20 mouse cellular contexts compared by ENCODE assay signal in the genomic region with DNA sequence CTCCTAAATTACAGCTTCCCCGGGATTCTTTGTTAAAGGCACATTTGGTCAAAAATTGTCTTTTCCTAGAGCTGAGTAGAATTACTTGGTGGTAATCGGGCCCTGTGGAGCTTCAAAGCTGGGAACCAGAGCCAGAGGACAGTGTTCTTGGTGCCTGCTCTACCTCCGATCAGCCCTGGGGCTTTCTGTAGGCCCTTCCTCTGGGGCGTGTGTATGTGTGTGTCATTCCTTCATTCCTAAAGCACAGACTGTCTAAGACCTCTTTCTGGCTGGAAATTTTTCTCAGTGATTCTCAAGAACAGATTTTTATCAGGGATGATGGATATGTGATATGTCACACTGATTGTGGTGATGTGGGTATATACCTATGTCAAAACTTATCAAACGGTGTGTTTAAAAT. TPM values are rescaled to one million over a fixed set of nuclear protein-coding genes. Genes with fewer than 3 reads are reported as not detected.
DNase-seq lines count a peak whose midpoint lies in the region; ATAC-seq and TF ChIP-seq lines count a peak whose summit lies in the region.
"Had no signal": no experiment of that assay in that cellular context is flagged by ENCODE, and none has a peak within 500 bp of the region (broad histone marks: within the 10 kb centered on the region; RNA-seq: fewer than 3 reads in every experiment).

No protein-coding gene starts in this region.

- H3K4me2 ChIP-seq in heart, embryonic 13.5 days: no peak overlapping the region
- no peak overlapping the region for H3K4me2 ChIP-seq in lung, embryonic 16.5 days (ENCODE audit: low read depth, low read length)
- no peak overlapping the region for H3K4me2 ChIP-seq in embryonic facial prominence, embryonic 15.5 days (replicated peaks)
- no peak overlapping the region for H3K4me2 ChIP-seq in stomach, embryonic 14.5 days (replicated peaks; ENCODE audit: low read depth, low read length)
- H3K4me2 ChIP-seq: heart, embryonic 12.5 days; hindbrain, embryonic 12.5 days; liver, embryonic 13.5 days; neural tube, embryonic 13.5 days had no signal

- 64% methylated on average over 5 of the region's 5 CpGs for WGBS in heart, embryonic 13.5 days
- WGBS in lung, embryonic 16.5 days: 53% methylated on average over 5 of the region's 5 CpGs
- 25% methylated on average over 5 of the region's 5 CpGs for WGBS in embryonic facial prominence, embryonic 15.5 days
- 39% methylated on average over 5 of the region's 5 CpGs for WGBS in stomach, embryonic 14.5 days
- 85% methylated on average over 5 of the region's 5 CpGs for WGBS in cerebellum, adult 2 months

- no peaks in the 10 kb centered on the region for H3K27me3 ChIP-seq in heart, embryonic 13.5 days (replicated peaks)
- H3K27me3 ChIP-seq in lung, embryonic 16.5 days (ENCODE audit: control insufficient read depth, insufficient read depth, low read depth, low read length): no peaks in the 10 kb centered on the region
- H3K27me3 ChIP-seq in embryonic facial prominence, embryonic 15.5 days: no peaks in the 10 kb centered on the region
- no peaks in the 10 kb centered on the region for H3K27me3 ChIP-seq in stomach, embryonic 14.5 days (ENCODE audit: control insufficient read depth, insufficient read depth, low read length)
- no peaks in the 10 kb centered on the region for H3K27me3 ChIP-seq in cerebellum, adult 2 months (ENCODE audit: control insufficient read depth, insufficient read depth, low read length)
- H3K27me3 ChIP-seq: heart, embryonic 12.5 days; hindbrain, embryonic 12.5 days; neural tube, embryonic 13.5 days had no signal

- no peaks in the 10 kb centered on the region for H3K36me3 ChIP-seq in heart, embryonic 13.5 days
- no peaks in the 10 kb centered on the region for H3K36me3 ChIP-seq in lung, embryonic 16.5 days (ENCODE audit: control insufficient read depth, insufficient read depth, low read length)
- no peaks in the 10 kb centered on the region for H3K36me3 ChIP-seq in embryonic facial prominence, embryonic 15.5 days
- H3K36me3 ChIP-seq in stomach, embryonic 14.5 days (ENCODE audit: control insufficient read depth, insufficient read depth, low read length): no peaks in the 10 kb centered on the region
- H3K36me3 ChIP-seq: heart, embryonic 12.5 days; hindbrain, embryonic 12.5 days; liver, embryonic 13.5 days; neural tube, embryonic 13.5 days had no signal

- TF ChIP-seq CTCF in cerebellum, adult 2 months (IDR thresholded peaks at IDR 0.05; ENCODE audit: borderline replicate concordance, insufficient read depth, low read depth, low read length): no peak

- H3K9ac ChIP-seq in heart, embryonic 13.5 days: no peak overlapping the region
- H3K9ac ChIP-seq in lung, embryonic 16.5 days (ENCODE audit: low read length): no peak overlapping the region
- H3K9ac ChIP-seq in embryonic facial prominence, embryonic 15.5 days: no peak overlapping the region
- H3K9ac ChIP-seq in stomach, embryonic 14.5 days (replicated peaks; ENCODE audit: low read depth, low read length): no peak overlapping the region
- H3K9ac ChIP-seq: heart, embryonic 12.5 days; hindbrain, embryonic 12.5 days; liver, embryonic 13.5 days; neural tube, embryonic 13.5 days had no signal

- no peak for ATAC-seq in heart, embryonic 13.5 days (ENCODE audit: extremely low read depth, insufficient number of reproducible peaks, low FRiP score, low TSS enrichment)
- ATAC-seq in lung, embryonic 16.5 days (ENCODE audit: low read depth): no peak
- no peak; the same call in 1 of the 2 replicates for ATAC-seq in embryonic facial prominence, embryonic 15.5 days (ENCODE audit: insufficient number of reproducible peaks, low FRiP score, low TSS enrichment, low read depth)
- no peak for ATAC-seq in stomach, embryonic 14.5 days (ENCODE audit: insufficient number of reproducible peaks, insufficient read depth, low FRiP score, low read depth)
- ATAC-seq in inflammation-experienced regulatory T-cells, adult 6 months: no peak
- ATAC-seq: forebrain, embryonic 16.5 days had no signal

- peaks cover 34% of the 10 kb centered on the region for H3K4me1 ChIP-seq in heart, embryonic 13.5 days
- H3K4me1 ChIP-seq in lung, embryonic 16.5 days (replicated peaks; ENCODE audit: control insufficient read depth, insufficient read depth, low read length): peaks cover 17% of the 10 kb centered on the region
- H3K4me1 ChIP-seq in embryonic facial prominence, embryonic 15.5 days: peaks cover 29% of the 10 kb centered on the region
- peaks cover 10% of the 10 kb centered on the region for H3K4me1 ChIP-seq in stomach, embryonic 14.5 days (ENCODE audit: control insufficient read depth, insufficient read depth, low read length)
- no peaks in the 10 kb centered on the region for H3K4me1 ChIP-seq in cerebellum, adult 2 months (ENCODE audit: control insufficient read depth, insufficient read depth, low read length)
- H3K4me1 ChIP-seq: liver, embryonic 13.5 days had no signal

- DNase-seq in heart, postnatal 14 days: no peak
- DNase-seq in lung, postnatal 14 days: no peak
- DNase-seq in cerebellum, adult 2 months: no peak
- DNase-seq: kidney, adult 9 months; liver, embryonic 13.5 days; lung, postnatal 36 days; right cerebral cortex, postnatal 4 days; thymus, postnatal 14 days had no signal

- no peaks in the 10 kb centered on the region for H3K9me3 ChIP-seq in heart, embryonic 13.5 days
- no peaks in the 10 kb centered on the region for H3K9me3 ChIP-seq in lung, embryonic 16.5 days (ENCODE audit: control insufficient read depth, low read length)
- no peaks in the 10 kb centered on the region for H3K9me3 ChIP-seq in embryonic facial prominence, embryonic 15.5 days (replicated peaks)
- H3K9me3 ChIP-seq in stomach, embryonic 14.5 days (ENCODE audit: control insufficient read depth, low read depth, low read length): no peaks in the 10 kb centered on the region
- H3K9me3 ChIP-seq: heart, embryonic 12.5 days; hindbrain, embryonic 12.5 days; liver, embryonic 13.5 days; neural tube, embryonic 13.5 days had no signal

- TF ChIP-seq POLR2A in cerebellum, adult 2 months (IDR thresholded peaks at IDR 0.05; ENCODE audit: borderline replicate concordance, insufficient read depth, low read length): no peak

- intact Hi-C loops in heart, postnatal 14 days (cut with DNase I): loop anchor here (10.0 kb wide), 2 partner anchors 386 to 446 kb away; no protein-coding TSS in a partner anchor

- 0 out of 2 replicates have a peak overlapping the region, but pooled peaks have one; percentile 2 for H3K27ac ChIP-seq in heart, embryonic 13.5 days (replicated peaks)
- H3K27ac ChIP-seq in lung, embryonic 16.5 days (ENCODE audit: low read length): 0 out of 2 replicates have a peak overlapping the region, but pooled peaks have one; percentile 30
- peak overlapping the region; percentile 70 for H3K27ac ChIP-seq in embryonic facial prominence, embryonic 15.5 days (replicated peaks)
- H3K27ac ChIP-seq in stomach, embryonic 14.5 days (ENCODE audit: low read length): peak overlapping the region; percentile 84
- no peak overlapping the region for H3K27ac ChIP-seq in cerebellum, adult 2 months (ENCODE audit: insufficient read depth, low read length)
- H3K27ac ChIP-seq: hindbrain, embryonic 12.5 days; liver, embryonic 13.5 days; neural tube, embryonic 13.5 days had no signal

- H3K4me3 ChIP-seq in heart, embryonic 13.5 days: no peak overlapping the region
- no peak overlapping the region for H3K4me3 ChIP-seq in lung, embryonic 16.5 days (ENCODE audit: low read length)
- H3K4me3 ChIP-seq in embryonic facial prominence, embryonic 15.5 days (replicated peaks): no peak overlapping the region
- H3K4me3 ChIP-seq in stomach, embryonic 14.5 days (ENCODE audit: low read depth, low read length): no peak overlapping the region
- H3K4me3 ChIP-seq in cerebellum, adult 2 months (replicated peaks; ENCODE audit: insufficient read depth, low read depth, low read length): no peak overlapping the region
- H3K4me3 ChIP-seq: heart, embryonic 12.5 days; hindbrain, embryonic 12.5 days; liver, embryonic 13.5 days; neural tube, embryonic 13.5 days had no signal

RNA-seq across cellular contexts. Expression of a gene that starts 2.6 kb away (rescaled TPM):
- polyA plus RNA-seq in heart, embryonic 13.5 days (2015; fragmentation: Nextera tagmentation; extraction: Ambion mirVana): 4.6 and 6.9 TPM in 2 replicates
- total RNA-seq in heart, postnatal 14 days (2021): not detected
- polyA plus RNA-seq in lung, embryonic 16.5 days (2015; fragmentation: Nextera tagmentation; extraction: Ambion mirVana): 5.2 and 6.0 TPM in 2 replicates
- polyA plus RNA-seq in embryonic facial prominence, embryonic 15.5 days (2015; fragmentation: Nextera tagmentation; extraction: Ambion mirVana): 3.4 and 5.2 TPM in 2 replicates
- 1.4 and 127 TPM in 2 replicates for polyA plus RNA-seq in stomach, embryonic 14.5 days (2014; fragmentation: Nextera tagmentation; extraction: Ambion mirVana)
- 7.0 and 7.7 TPM in 2 replicates for polyA plus RNA-seq in cerebellum, adult 2 months (2012; rRNA removed)
- under 1 TPM in 1 of 3 experiments, not detected in 2; 0.71 TPM for polyA plus RNA-seq in inflammation-experienced regulatory T-cells, adult 6 months (2017; shearing (Covaris generic))
- polyA plus RNA-seq: C2C12 had no signal

RNA-seq across cellular contexts. Expression of a gene that starts 29.2 kb away (rescaled TPM):
- polyA plus RNA-seq in heart, embryonic 13.5 days (2015; fragmentation: Nextera tagmentation; extraction: Ambion mirVana): not detected in 2 replicates
- total RNA-seq in heart, postnatal 14 days (2021): under 1 TPM in 1 of 2 experiments, not detected in 1; 0.24 TPM
- 0.19 TPM in 1 of 2 replicates, not detected in the other for polyA plus RNA-seq in lung, embryonic 16.5 days (2015; fragmentation: Nextera tagmentation; extraction: Ambion mirVana)
- 0.14 and 0.52 TPM in 2 replicates for polyA plus RNA-seq in embryonic facial prominence, embryonic 15.5 days (2015; fragmentation: Nextera tagmentation; extraction: Ambion mirVana)
- polyA plus RNA-seq in stomach, embryonic 14.5 days (2014; fragmentation: Nextera tagmentation; extraction: Ambion mirVana): 0.52 TPM in 1 of 2 replicates, not detected in the other
- 0.08 and 0.17 TPM in 2 replicates for polyA plus RNA-seq in cerebellum, adult 2 months (2012; rRNA removed)
- not detected for polyA plus RNA-seq in inflammation-experienced regulatory T-cells, adult 6 months (2017; shearing (Covaris generic))
- total RNA-seq: midbrain, postnatal 0 days had no signal
- polyA plus RNA-seq: forebrain, embryonic 16.5 days; neural tube, embryonic 13.5 days had no signal

RNA-seq across cellular contexts. Expression of a gene that starts 29.2 kb away (rescaled TPM):
- 24.2 and 25.6 TPM in 2 replicates for polyA plus RNA-seq in heart, embryonic 13.5 days (2015; fragmentation: Nextera tagmentation; extraction: Ambion mirVana)
- total RNA-seq in heart, postnatal 14 days (2021): 1 to 10 TPM; 6.9 to 7.6 TPM
- polyA plus RNA-seq in lung, embryonic 16.5 days (2015; fragmentation: Nextera tagmentation; extraction: Ambion mirVana): 33.9 and 38.5 TPM in 2 replicates
- 27.5 and 29.1 TPM in 2 replicates for polyA plus RNA-seq in embryonic facial prominence, embryonic 15.5 days (2015; fragmentation: Nextera tagmentation; extraction: Ambion mirVana)
- 39.8 and 45.0 TPM in 2 replicates for polyA plus RNA-seq in stomach, embryonic 14.5 days (2014; fragmentation: Nextera tagmentation; extraction: Ambion mirVana)
- polyA plus RNA-seq in cerebellum, adult 2 months (2012; rRNA removed): 33.9 and 36.7 TPM in 2 replicates
- 10 to 100 TPM; 56.2 to 68.8 (median 61.0) TPM for polyA plus RNA-seq in inflammation-experienced regulatory T-cells, adult 6 months (2017; shearing (Covaris generic))

RNA-seq across cellular contexts. Expression of a gene that starts 29.4 kb away (rescaled TPM):
- polyA plus RNA-seq in heart, embryonic 13.5 days (2015; fragmentation: Nextera tagmentation; extraction: Ambion mirVana): 2.5 and 3.3 TPM in 2 replicates
- not detected for total RNA-seq in heart, postnatal 14 days (2021)
- 0.08 TPM in 2 replicates for polyA plus RNA-seq in lung, embryonic 16.5 days (2015; fragmentation: Nextera tagmentation; extraction: Ambion mirVana)
- 5.1 and 6.3 TPM in 2 replicates for polyA plus RNA-seq in embryonic facial prominence, embryonic 15.5 days (2015; fragmentation: Nextera tagmentation; extraction: Ambion mirVana)
- polyA plus RNA-seq in stomach, embryonic 14.5 days (2014; fragmentation: Nextera tagmentation; extraction: Ambion mirVana): 0.49 and 0.71 TPM in 2 replicates
- 0.14 and 0.16 TPM in 2 replicates for polyA plus RNA-seq in cerebellum, adult 2 months (2012; rRNA removed)
- polyA plus RNA-seq in inflammation-experienced regulatory T-cells, adult 6 months (2017; shearing (Covaris generic)): not detected
- total RNA-seq: gastrocnemius, adult 8-10 months had no signal
- polyA plus RNA-seq: C2C12 had no signal
